Mouse (Mus musculus): ENCODE results near the gene Ung.

The Ung gene

DNA sequence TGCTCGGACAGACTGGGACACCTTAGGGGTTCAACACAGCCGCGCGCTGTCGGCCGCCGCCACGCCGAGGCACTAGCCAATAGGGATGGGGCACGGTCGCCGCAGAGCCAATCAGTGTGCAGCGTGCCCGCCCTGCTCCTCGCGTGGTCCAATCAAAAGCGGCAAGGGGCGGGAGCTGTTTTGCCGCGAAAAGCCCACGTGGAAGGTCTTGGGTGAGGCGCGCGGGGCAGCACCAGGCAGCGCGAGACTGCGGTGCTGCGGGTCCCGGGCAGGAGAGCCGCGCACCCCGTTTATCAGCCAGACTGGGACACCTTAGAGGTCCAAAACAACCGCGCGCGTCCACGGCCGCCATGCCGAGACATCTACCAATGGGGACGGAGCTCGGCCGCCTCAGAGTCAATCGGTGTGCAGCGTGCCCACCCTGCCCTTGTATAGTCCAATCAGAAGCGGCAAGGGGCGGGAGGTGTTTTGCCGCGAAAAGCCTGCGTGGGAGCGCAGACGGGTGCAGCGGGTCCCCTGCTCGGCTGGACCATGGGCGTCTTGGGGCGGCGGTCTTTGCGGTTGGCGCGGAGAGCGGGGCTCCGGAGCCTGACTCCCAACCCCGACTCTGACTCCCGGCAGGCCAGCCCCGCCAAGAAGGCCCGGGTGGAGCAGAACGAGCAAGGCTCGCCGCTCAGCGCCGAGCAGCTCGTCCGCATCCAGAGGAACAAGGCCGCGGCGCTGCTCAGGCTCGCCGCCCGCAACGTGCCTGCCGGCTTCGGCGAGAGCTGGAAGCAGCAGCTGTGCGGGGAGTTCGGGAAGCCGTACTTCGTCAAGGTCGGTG, 723 bp downstream of the Ung start:
- DNase-seq (ENCODE audit: low spot score), result peak; percentile 92

DNA sequence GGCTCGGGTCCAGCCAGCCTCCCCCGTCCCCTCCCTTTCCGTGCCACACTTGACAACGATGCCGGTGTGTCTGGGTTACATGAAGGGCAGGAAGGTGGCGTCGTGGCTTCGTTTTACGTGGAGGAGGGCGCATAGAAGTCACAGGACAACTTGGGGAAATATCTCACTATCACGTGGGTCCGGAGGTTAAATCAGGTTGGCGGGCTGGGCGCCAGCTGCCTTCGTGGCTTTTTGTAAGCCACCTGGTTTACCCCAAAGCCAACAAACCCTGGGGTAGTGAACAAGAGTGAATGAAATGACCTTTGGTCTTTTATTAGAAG, 1.3 kb downstream of the Ung start:
- DNase-seq (ENCODE audit: low spot score), result no peak

DNA sequence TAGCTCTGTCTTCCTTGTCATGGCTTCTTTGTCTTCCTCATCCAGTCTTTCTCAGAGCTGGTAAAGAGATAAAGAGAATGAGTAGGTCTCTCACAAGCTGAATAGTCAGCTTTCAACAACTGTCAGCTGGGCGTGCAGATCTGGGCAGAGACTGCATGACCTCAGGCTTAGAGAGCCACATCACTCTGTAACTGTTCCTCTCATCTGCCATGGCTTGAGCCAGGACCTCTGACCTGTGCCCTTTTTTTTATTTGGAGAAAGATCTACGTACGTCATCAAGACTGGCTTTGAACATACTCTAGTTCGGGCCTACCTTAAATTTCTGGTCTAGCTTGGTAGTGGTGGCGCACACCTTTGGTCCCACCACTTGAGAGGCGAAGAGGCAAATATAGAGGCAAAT, 2.7 kb downstream of the Ung start:
- no peak for DNase-seq (ENCODE audit: low spot score)

- peak; percentile 53 for DNase-seq (ENCODE audit: low spot score)
Measured at GRCm38 (mm10) chr5:114134091-114134534, 3.9 kb downstream of the Ung start.

DNA sequence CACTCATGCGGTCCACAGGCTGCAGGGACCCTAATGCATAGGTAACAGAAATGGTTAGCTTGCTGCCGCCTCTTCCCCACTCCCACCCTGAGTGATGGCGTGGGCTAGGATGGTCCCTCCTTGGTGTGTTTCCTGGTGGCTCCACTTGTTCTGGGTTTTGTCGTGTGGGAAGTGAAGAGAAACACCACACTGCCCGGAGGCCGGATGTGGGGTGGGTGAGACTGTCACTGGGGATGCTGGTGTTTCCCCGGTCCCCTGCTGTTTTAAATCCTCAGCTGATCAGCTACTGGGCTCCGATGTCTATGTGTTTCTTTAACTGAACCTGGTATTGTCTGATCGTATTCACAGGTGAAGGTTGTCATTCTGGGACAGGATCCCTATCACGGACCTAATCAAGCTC, 5.3 kb downstream of the Ung start:
- DNase-seq (ENCODE audit: low spot score), result no peak

DNA sequence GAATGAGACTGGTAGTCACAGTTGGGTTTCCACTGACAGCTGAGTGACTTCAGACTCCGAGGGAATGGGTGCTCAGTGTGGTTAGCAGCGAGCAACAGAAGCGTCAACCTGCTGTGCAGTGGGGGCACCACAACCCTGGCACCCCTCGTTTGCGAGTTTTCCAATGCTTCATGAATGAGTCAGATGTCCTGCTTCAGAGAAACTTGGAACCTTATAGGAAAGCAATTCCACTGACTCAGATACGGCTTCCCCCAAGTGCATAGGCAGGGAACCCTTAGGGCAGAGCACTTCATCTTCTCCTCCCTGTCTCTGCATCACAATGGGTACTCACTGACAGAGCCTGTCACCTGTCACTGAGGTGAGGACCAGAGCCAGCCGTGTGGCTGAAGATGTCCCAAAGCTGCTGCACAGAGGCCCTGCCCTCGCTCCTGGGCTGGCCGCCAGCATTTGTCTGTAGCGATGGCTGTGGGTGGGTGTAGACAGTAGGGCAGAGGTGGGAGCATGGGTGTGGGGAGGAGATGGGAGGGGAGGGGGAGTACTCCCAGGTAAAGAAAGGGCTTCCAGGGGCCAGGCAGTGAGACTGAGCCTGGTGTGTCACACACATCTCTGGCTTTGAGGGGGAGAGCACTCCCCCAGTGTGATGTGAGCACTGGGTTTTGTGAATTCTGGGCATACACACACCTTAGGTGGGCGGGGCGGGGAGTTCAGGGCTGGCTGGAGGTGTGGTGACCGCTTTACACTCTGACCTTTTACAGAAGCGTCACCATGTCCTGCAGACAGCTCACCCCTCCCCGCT, 7.5 kb downstream of the Ung start:
- DNase-seq (ENCODE audit: low spot score), result no peak

GRCm38 (mm10) chr5:114138277-114139164, 8.3 kb downstream of the Ung start:
- no peak for DNase-seq (ENCODE audit: low spot score)

DNA sequence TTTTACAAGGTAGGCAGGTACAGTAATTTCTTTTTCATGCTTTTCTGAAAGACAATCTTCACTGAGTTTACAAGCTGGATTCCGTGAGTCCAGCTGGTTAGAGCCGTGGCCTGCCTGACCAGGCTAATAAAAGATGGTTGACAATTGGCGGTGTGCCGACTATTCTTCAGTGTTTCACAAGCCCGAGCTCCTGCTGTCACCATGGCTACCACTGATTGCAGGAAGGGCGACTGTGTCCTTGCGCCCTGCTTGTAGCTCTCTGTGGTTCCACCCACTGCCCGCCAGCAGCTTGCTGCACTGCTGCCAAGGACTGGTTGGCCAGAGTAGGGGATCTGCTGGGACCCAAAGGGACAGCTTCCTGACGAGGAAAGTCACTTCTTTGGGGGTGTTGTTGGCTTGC, 9.0 kb downstream of the Ung start:
- DNase-seq (ENCODE audit: low spot score), result peak; percentile 81

- no peak for DNase-seq (ENCODE audit: low spot score)
Measured at GRCm38 (mm10) chr5:114146028-114146888, 16.1 kb downstream of the Ung start, which contains the start of gene Acacb. TSS of gene Acacb (plus strand) at chr5:114146535.

GRCm38 (mm10) chr5:114147043-114147972, 17.1 kb downstream of the Ung start:
- DNase-seq (ENCODE audit: low spot score), result no peak

- DNase-seq (ENCODE audit: low spot score), result no peak
Measured at GRCm38 (mm10) chr5:114152359-114153092, 22.3 kb downstream of the Ung start.

- DNase-seq (ENCODE audit: low spot score), result no peak
Measured at GRCm38 (mm10) chr5:114153490-114153889, 23.3 kb downstream of the Ung start.

GRCm38 (mm10) chr5:114154765-114155164, 24.6 kb downstream of the Ung start:
- DNase-seq (ENCODE audit: low spot score), result no peak

- DNase-seq (ENCODE audit: low spot score), result no peak
Measured at GRCm38 (mm10) chr5:114155168-114155933, 25.2 kb downstream of the Ung start.

GRCm38 (mm10) chr5:114157236-114157635, 27.1 kb downstream of the Ung start:
- DNase-seq (ENCODE audit: low spot score), result no peak

DNA sequence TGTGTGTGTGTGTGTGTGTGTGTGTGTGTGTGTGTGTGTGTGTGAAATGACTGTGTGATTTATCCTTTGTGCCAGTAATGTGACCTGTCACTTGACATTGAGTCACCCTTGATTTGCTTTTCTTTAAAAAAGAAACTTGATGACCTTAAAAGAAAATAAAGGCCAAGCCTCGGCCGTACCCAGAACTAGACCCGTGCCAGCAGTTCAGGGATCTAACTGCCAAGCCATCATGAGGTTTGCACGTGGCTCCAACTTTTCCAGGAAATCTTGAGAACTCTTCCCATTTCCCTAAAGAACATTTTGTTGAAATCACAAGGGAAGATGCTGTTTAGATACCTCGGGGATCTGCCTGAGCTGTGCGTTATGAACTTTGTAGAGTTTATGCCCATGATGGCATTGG, 31.2 kb downstream of the Ung start:
- DNase-seq (ENCODE audit: low spot score), result no peak

GRCm38 (mm10) chr5:114162106-114162815, 32.1 kb downstream of the Ung start:
- DNase-seq (ENCODE audit: low spot score), result no peak

GRCm38 (mm10) chr5:114163117-114163696, 33.0 kb downstream of the Ung start:
- peak; percentile 35 for DNase-seq (ENCODE audit: low spot score)
